Mouse (Mus musculus) ES-Bruce4 (cell line): ENCODE data around the gene Hddc3.

ENCODE experiments used
- CTCF ChIP-seq: IDR thresholded peaks from one replicate; pipeline ENCODE4 v1.8.1; 2011; ENCODE audit warnings: low read depth, low read length
- POLR2A ChIP-seq: IDR thresholded peaks from one replicate; pipeline ENCODE4 v1.8.1; 2011; ENCODE audit warnings: low read length; ENCODE audit not compliant: insufficient read depth

- TF ChIP-seq CTCF: no peak
- no peak for TF ChIP-seq POLR2A
Observed at GRCm38 (mm10) chr7:80392119-80392518, 49.2 kb downstream of the Hddc3 start.
